Mouse (Mus musculus) embryonic facial prominence, embryonic 12.5 days (tissue): ENCODE measurements around the gene Tpmt. TPM values are rescaled to one million over a fixed set of nuclear protein-coding genes. Genes with fewer than 3 reads are reported as not detected.

Experiments used
- ATAC-seq: fragments of 200-750 bp; cut with Nextera tagmentation; 2 replicates; pipeline ENCODE4 v1.8.0; 2017; ENCODE audit not compliant: insufficient number of reproducible peaks, insufficient read depth, low FRiP score, low TSS enrichment
- H3K27ac ChIP-seq: fragments of 300-500 bp; sonication (generic); 2 replicates; pipeline ENCODE4 v1.5.1; 2016; ENCODE audit warnings: mild to moderate bottlenecking
- H3K27me3 ChIP-seq: fragments of 300-500 bp; sonication (generic); 2 replicates; pipeline ENCODE4 v1.6.1; 2016; ENCODE audit warnings: mild to moderate bottlenecking, moderate library complexity
- H3K36me3 ChIP-seq: fragments of 300-500 bp; sonication (generic); 2 replicates; pipeline ENCODE4 v1.6.1; 2016; ENCODE audit warnings: mild to moderate bottlenecking
- H3K4me1 ChIP-seq: fragments of 300-500 bp; sonication (generic); 2 replicates; pipeline ENCODE4 v1.6.1; 2016
- H3K4me2 ChIP-seq: fragments of 300-500 bp; sonication (generic); replicated peaks from 2 replicates; pipeline ENCODE4 v1.6.1; 2016; ENCODE audit warnings: mild to moderate bottlenecking, moderate library complexity
- H3K4me3 ChIP-seq: fragments of 300-500 bp; sonication (generic); 2 replicates; pipeline ENCODE4 v1.5.1; 2016; ENCODE audit warnings: mild to moderate bottlenecking
- H3K9ac ChIP-seq: fragments of 300-500 bp; sonication (generic); 2 replicates; pipeline ENCODE4 v1.6.1; 2016; ENCODE audit warnings: mild to moderate bottlenecking, moderate library complexity
- H3K9me3 ChIP-seq: fragments of 300-500 bp; sonication (generic); 2 replicates; pipeline ENCODE4 v1.6.1; 2016; ENCODE audit warnings: mild to moderate bottlenecking, moderate library complexity
- WGBS: fragments of 180-500 bp; shearing (Covaris S2); methylation state at CpG from one replicate; pipeline ENCODE4 v1.1.7; 2016; 5-methylcytosine and 5-hydroxymethylcytosine counted together
- polyA plus RNA-seq: library from polyadenylated mRNA; unstranded; fragments of >200 nt; fragmentation: Nextera tagmentation; extraction: Ambion mirVana; gene quantifications from 2 replicates; pipeline ENCODE4 v1.2.1, GENCODE M21; 2016

Gene Tpmt
- polyA plus RNA-seq, 1 experiment from 2014 or later, result 25.5 TPM

DNA sequence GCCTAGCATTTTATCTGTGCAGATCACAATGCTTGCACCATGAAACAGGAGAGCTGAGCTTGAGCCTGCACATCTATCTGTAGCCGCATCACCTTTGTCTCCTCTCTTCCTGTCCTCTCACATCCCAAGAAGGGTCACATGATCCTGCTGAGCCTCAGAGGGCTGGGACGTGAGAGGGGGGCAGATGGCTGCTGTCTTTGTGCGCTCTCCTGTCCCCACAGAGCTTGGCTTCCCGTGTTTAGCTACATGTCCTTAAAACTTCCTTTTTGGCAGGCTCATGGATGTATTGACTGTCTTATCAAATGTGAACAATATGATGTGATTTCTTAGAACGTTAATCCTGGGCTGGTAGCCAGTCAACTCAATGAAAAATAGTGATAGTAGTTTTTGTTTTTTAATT is 45.0 kb downstream of the Tpmt start:
- 67% methylated on average over 5 of the region's 5 CpGs for WGBS
- no peak for ATAC-seq

DNA sequence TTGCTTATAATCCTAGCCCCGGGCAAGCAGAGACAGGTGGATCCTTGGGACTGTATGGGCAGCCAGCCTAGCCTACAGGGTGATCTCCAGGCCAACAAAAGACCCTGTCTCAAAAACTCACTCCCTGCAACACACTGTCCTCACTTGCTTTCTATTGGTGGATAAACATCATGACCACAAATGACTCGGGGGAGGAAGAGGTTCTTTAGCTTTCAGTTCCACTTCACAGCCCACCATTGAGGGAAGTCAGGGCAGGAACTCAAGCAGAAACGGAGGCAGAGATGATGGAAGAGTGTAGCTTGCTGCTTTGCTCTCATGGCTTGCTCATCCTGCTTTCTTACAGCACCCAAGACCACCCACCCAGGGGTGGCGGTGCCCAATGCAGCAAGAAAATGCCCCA is 47.2 kb downstream of the Tpmt start:
- 68% methylated on average over 4 of the region's 4 CpGs for WGBS
- no peak overlapping the region for H3K27ac ChIP-seq
- H3K9me3 ChIP-seq, result no peaks in the 10 kb centered on the region
- no peak overlapping the region for H3K4me2 ChIP-seq
- H3K27me3 ChIP-seq, result no peaks in the 10 kb centered on the region
- no peaks in the 10 kb centered on the region for H3K4me1 ChIP-seq
- no peak for ATAC-seq
- H3K36me3 ChIP-seq, result no peaks in the 10 kb centered on the region
- H3K4me3 ChIP-seq, result no peak overlapping the region
- no peak overlapping the region for H3K9ac ChIP-seq

More for the DNA sequence above, 45.0 kb downstream of the Tpmt start:
- Histone ChIP-seq H3K9ac (no peak overlapping the region), H3K9me3 (no peaks in the 10 kb centered on the region), H3K27ac (no peak overlapping the region), H3K4me1 (no peaks in the 10 kb centered on the region), H3K36me3 (no peaks in the 10 kb centered on the region), H3K27me3 (no peaks in the 10 kb centered on the region), H3K4me2 (no peak overlapping the region), H3K4me3 (no peak overlapping the region)

DNA sequence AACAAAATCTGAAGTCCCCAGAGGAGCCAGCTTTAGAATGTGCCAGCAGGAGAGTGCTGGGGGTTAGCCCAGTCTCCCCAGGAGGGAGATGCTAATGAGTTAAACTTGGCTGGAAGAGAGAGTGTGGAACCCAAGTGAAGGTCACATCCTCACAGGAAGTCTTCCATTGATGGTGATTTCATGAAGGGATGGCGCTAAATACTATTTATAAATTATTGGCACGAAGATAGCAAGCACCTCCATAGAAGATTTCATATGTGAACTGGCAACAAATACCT is 51.3 kb downstream of the Tpmt start:
- no peaks in the 10 kb centered on the region for H3K27me3 ChIP-seq
- no peak for ATAC-seq
- H3K9ac ChIP-seq, result no peak overlapping the region
- H3K4me2 ChIP-seq, result no peak overlapping the region
- H3K4me3 ChIP-seq, result no peak overlapping the region
- no peak overlapping the region for H3K27ac ChIP-seq
- H3K36me3 ChIP-seq, result no peaks in the 10 kb centered on the region
- whole genome bisulfite sequencing, result 75% methylated on average over 2 of the region's 2 CpGs
- no peaks in the 10 kb centered on the region for H3K4me1 ChIP-seq
- H3K9me3 ChIP-seq, result no peaks in the 10 kb centered on the region

DNA sequence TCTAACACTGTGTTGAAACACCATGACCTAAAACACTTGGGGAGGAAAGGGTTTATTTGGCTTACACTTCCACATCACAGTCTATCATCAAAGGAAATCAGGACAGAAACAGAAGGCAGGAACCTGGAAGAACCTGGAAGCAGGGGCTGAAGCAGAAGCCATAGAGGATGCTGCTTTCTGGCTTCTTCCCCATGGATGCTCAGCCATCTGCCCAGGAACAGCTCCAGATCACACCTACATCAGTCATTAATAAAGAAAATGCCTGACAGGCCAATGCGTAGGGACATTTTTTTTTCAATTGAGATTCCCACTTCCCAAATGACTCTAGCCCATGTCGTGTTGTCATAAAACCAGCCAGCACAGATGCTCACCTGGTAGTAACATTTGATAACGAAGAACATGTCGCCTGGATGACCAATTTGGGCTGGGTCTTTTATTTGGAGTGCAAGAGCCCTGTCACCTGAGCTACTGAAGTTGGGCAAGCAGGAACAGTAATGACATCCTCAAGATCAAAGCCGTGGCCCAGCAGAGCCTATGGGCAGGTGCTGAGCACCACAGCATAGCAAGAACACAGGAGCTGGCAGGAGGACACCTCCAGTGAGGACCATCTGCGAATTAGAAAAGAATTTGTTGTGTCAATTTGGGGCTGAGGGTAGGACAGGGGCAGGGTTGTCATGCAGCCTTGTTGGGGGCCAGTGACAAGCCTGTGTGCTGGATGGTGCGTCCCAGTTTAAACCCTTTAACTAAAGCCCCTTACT is 51.8 kb downstream of the Tpmt start:
- no peak for ATAC-seq
- no peak overlapping the region for H3K4me2 ChIP-seq
- no peaks in the 10 kb centered on the region for H3K4me1 ChIP-seq
- no peaks in the 10 kb centered on the region for H3K9me3 ChIP-seq
- H3K36me3 ChIP-seq, result no peaks in the 10 kb centered on the region
- no peak overlapping the region for H3K4me3 ChIP-seq
- no peak overlapping the region for H3K9ac ChIP-seq
- H3K27me3 ChIP-seq, result no peaks in the 10 kb centered on the region
- no peak overlapping the region for H3K27ac ChIP-seq
- 71% methylated on average over 7 of the region's 7 CpGs for WGBS

- no peaks in the 10 kb centered on the region for H3K27me3 ChIP-seq
- H3K36me3 ChIP-seq, result no peaks in the 10 kb centered on the region
- no peak overlapping the region for H3K4me3 ChIP-seq
- ATAC-seq, result no peak
- H3K4me1 ChIP-seq, result no peaks in the 10 kb centered on the region
- no peak overlapping the region for H3K4me2 ChIP-seq
- H3K9ac ChIP-seq, result no peak overlapping the region
- WGBS, result 42% methylated on average over 4 of the region's 4 CpGs
- no peaks in the 10 kb centered on the region for H3K9me3 ChIP-seq
- no peak overlapping the region for H3K27ac ChIP-seq
Measured at GRCm38 (mm10) chr13:46990376-46991011, 54.0 kb downstream of the Tpmt start.

DNA sequence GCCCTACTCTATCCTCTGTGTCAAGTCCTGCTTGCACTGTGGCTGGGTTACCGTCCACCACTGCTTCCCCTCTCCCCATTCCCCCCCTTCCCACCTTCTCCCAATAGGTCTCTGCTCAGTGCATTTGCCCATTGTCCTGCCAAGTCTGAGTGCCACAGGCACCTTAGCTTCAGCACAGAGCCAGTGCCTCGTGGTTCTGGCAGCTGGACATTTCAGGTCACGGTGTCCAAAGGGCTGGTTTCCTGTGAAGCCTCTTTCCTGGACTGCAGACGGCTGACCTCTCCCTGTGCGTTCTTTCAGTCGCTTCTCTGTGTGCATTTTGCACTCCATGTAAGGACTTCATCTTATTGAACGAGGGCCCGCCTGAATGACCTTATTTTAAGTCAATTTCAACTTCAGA is 56.6 kb downstream of the Tpmt start:
- no peaks in the 10 kb centered on the region for H3K36me3 ChIP-seq
- no peaks in the 10 kb centered on the region for H3K4me1 ChIP-seq
- WGBS, result 77% methylated on average over 8 of the region's 8 CpGs

DNA sequence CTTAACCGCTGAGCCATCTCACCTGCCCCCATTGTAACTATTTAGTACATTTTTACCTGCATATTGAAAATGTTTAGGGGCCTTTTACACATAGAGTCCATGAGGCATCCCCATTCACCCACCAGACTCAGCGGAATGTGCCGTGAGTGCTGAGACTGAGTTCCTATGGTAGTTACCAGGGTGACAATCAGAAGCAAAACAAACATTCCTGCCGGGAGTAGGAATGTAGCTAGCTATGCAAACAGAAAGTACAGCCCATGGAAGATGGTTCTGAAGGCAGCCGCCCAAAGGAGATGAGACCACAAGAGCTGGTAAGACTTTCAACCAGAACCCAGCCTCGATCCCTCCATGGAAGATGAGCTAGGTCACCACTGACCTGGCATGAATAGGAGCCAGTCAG is 58.3 kb downstream of the Tpmt start:
- WGBS, result 76% methylated on average over 6 of the region's 6 CpGs
- H3K9ac ChIP-seq, result no peak overlapping the region
- H3K4me2 ChIP-seq, result no peak overlapping the region
- H3K4me1 ChIP-seq, result no peaks in the 10 kb centered on the region
- no peak overlapping the region for H3K27ac ChIP-seq
- no peak for ATAC-seq
- H3K9me3 ChIP-seq, result no peaks in the 10 kb centered on the region
- H3K27me3 ChIP-seq, result no peaks in the 10 kb centered on the region
- no peaks in the 10 kb centered on the region for H3K36me3 ChIP-seq
- H3K4me3 ChIP-seq, result no peak overlapping the region

More for the DNA sequence above, 56.6 kb downstream of the Tpmt start:
- Histone ChIP-seq H3K4me2 (no peak overlapping the region), H3K27ac (no peak overlapping the region), H3K27me3 (no peaks in the 10 kb centered on the region), H3K9me3 (no peaks in the 10 kb centered on the region), H3K4me3 (no peak overlapping the region), H3K9ac (no peak overlapping the region)
- no peak for ATAC-seq

DNA sequence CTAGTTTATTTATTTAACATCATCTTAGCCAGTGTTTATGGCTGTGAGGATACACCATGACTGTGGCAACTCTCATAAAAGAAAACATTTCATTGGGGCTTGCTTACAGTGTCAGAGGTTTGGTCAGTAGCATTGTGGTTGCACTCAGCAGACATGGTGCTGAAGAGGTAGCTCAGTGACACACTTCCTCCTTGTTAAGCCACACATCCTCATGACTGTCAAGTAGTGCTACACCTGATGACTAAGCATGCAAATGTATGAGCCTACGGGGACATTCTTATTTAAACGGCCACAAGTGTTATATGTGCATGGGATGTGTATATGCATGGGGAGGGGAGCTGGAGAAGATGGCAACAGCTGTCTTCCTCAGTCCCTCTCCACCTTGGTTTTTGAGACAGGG is 60.7 kb downstream of the Tpmt start:
- no peak for ATAC-seq
- Histone ChIP-seq H3K27me3 (no peaks in the 10 kb centered on the region), H3K9me3 (no peaks in the 10 kb centered on the region), H3K4me1 (peaks cover 8% of the 10 kb centered on the region), H3K9ac (no peak overlapping the region), H3K4me2 (no peak overlapping the region), H3K36me3 (no peaks in the 10 kb centered on the region), H3K4me3 (no peak overlapping the region), H3K27ac (no peak overlapping the region)
- WGBS, result 94% methylated on average over 2 of the region's 2 CpGs

- no peaks in the 10 kb centered on the region for H3K36me3 ChIP-seq
- H3K9ac ChIP-seq, result no peak overlapping the region
- no peaks in the 10 kb centered on the region for H3K9me3 ChIP-seq
- no peak for ATAC-seq
- 0 out of 2 replicates have a peak overlapping the region, but pooled peaks have one; percentile 2 for H3K27ac ChIP-seq
- no peak overlapping the region for H3K4me3 ChIP-seq
- H3K4me2 ChIP-seq, result no peak overlapping the region
- no peaks in the 10 kb centered on the region for H3K27me3 ChIP-seq
- WGBS, result 50% methylated on average over 13 of the region's 13 CpGs
- H3K4me1 ChIP-seq, result peaks cover 19% of the 10 kb centered on the region
Measured at GRCm38 (mm10) chr13:46979836-46980490, 64.6 kb downstream of the Tpmt start.

- H3K4me3 ChIP-seq, result no peak overlapping the region
- H3K36me3 ChIP-seq, result no peaks in the 10 kb centered on the region
- ATAC-seq, result no peak
- H3K9me3 ChIP-seq, result no peaks in the 10 kb centered on the region
- H3K4me2 ChIP-seq, result no peak overlapping the region
- H3K4me1 ChIP-seq, result peaks cover 19% of the 10 kb centered on the region
- H3K27ac ChIP-seq, result no peak overlapping the region
- 84% methylated on average over 7 of the region's 7 CpGs for WGBS
- no peak overlapping the region for H3K9ac ChIP-seq
- no peaks in the 10 kb centered on the region for H3K27me3 ChIP-seq
Measured at GRCm38 (mm10) chr13:46976532-46976931, 68.0 kb downstream of the Tpmt start.

- Histone ChIP-seq H3K36me3 (no peaks in the 10 kb centered on the region), H3K4me1 (peaks cover 19% of the 10 kb centered on the region), H3K4me2 (no peak overlapping the region), H3K27ac (no peak overlapping the region; the same call in 1 of the 2 replicates), H3K9me3 (no peaks in the 10 kb centered on the region), H3K9ac (no peak overlapping the region), H3K4me3 (no peak overlapping the region), H3K27me3 (no peaks in the 10 kb centered on the region)
- ATAC-seq, result no peak
- 45% methylated on average over 4 of the region's 4 CpGs for WGBS
Measured at GRCm38 (mm10) chr13:46975930-46976329, 68.6 kb downstream of the Tpmt start.

GRCm38 (mm10) chr13:46975031-46975551 is 69.4 kb downstream of the Tpmt start:
- 30% methylated on average over 14 of the region's 14 CpGs for WGBS
- Histone ChIP-seq H3K27me3 (no peaks in the 10 kb centered on the region), H3K4me3 (peak overlapping the region; percentile 15), H3K9me3 (no peaks in the 10 kb centered on the region), H3K27ac (peak overlapping the region; percentile 50), H3K4me2 (peak overlapping the region; percentile 32), H3K9ac (no peak overlapping the region), H3K36me3 (no peaks in the 10 kb centered on the region), H3K4me1 (peaks cover 18% of the 10 kb centered on the region)
- peak; percentile 76; the same call in 1 of the 2 replicates for ATAC-seq
